Mouse (Mus musculus) c-Kit-positive CD71-positive TER-119-positive erythroid progenitor cells, embryonic 14.5 days (primary cell): ENCODE measurements around the gene Glis3.

ENCODE experiments used
- DNase-seq: peaks from one replicate; pipeline ENCODE4 v3.0.0-alpha.2; 2013; ENCODE audit warnings: low spot score

The Glis3 gene

GRCm38 (mm10) chr19:28679776-28680391 lies at the start of gene Glis3:
Glis3 (minus strand) TSS chr19:28680077.
- DNase-seq: no peak

GRCm38 (mm10) chr19:28726161-28726880 lies 46.4 kb upstream of the Glis3 start:
- DNase-seq: peak; percentile 30

GRCm38 (mm10) chr19:28724641-28725040 lies 44.8 kb upstream of the Glis3 start:
- no peak for DNase-seq

GRCm38 (mm10) chr19:28722626-28723025 lies 42.7 kb upstream of the Glis3 start:
- DNase-seq: no peak

- DNase-seq: no peak
Measured at GRCm38 (mm10) chr19:28721834-28722233, 42.0 kb upstream of the Glis3 start.

- DNase-seq: no peak
Measured at GRCm38 (mm10) chr19:28720016-28720415, 40.1 kb upstream of the Glis3 start.

GRCm38 (mm10) chr19:28714674-28715073 lies 34.8 kb upstream of the Glis3 start:
- DNase-seq: no peak

DNA sequence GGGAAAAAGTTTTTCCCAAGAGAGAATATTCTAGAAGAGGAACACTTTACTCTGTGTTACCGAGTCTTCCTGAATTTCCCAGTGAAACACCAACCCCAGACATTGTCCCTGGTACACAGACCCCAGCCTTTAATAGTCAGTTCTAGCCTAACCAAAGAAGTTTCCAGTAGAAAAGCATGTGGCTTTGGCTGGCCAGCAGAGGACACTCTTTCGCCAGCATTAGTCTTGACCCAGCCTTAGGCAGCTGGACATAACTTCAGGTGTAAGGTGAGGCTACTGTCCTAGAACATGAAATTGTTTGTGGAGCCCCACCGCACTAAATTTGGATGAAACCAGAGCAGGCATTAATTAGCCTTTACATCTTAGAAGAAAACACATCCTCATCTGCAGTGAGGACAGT lies 17.8 kb upstream of the Glis3 start:
- DNase-seq: no peak

GRCm38 (mm10) chr19:28686398-28686797 lies 6.5 kb upstream of the Glis3 start:
- DNase-seq: no peak

GRCm38 (mm10) chr19:28685484-28685883 lies 5.6 kb upstream of the Glis3 start:
- no peak for DNase-seq

DNA sequence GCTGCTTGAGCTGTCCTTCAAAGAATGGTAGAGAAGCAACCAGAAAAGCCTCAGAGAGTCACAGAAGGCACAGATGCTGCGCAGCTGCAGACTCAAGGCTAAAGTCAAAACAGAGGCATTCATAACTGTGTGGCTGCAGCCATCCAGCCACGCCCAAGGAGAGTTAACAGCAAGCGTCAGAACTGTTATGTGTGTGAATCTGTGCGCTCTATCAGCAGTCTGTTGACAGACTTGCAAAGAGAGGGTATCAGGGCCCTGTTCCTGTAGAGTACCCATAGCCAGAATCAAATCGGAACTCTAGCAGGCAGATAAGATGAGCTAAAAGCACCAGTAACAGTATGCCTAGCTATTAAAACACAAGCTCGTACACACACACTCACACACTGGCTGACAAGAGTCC lies 4.5 kb upstream of the Glis3 start:
- no peak for DNase-seq

GRCm38 (mm10) chr19:28683346-28683745 lies 3.5 kb upstream of the Glis3 start:
- DNase-seq: no peak

DNA sequence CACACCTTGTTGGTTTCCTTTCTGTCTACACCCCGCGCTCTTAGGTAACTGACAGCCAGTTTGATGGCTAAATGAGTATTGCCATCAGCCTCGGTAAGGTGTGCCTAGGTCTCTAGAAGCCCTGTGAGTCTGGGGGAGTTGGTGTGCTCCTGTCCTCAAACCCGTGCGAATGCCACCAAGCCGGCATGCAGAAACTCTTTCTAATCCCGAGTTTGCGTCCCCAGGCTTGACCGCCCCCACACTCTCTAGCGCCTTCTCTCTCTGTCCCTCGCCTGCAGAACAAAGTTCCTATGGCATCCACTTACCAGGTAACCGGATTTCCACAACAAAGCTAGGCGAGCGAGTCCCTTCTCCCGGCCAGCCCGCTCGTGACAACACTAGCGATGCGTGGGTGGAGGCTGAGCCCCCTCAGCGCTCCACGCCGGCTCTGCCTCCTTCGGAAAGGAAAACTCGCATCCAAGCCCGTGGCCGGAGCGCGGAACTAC lies 544 bp downstream of the Glis3 start:
- no peak for DNase-seq

- no peak for DNase-seq
Measured at GRCm38 (mm10) chr19:28678646-28679270, 1.1 kb downstream of the Glis3 start.

DNA sequence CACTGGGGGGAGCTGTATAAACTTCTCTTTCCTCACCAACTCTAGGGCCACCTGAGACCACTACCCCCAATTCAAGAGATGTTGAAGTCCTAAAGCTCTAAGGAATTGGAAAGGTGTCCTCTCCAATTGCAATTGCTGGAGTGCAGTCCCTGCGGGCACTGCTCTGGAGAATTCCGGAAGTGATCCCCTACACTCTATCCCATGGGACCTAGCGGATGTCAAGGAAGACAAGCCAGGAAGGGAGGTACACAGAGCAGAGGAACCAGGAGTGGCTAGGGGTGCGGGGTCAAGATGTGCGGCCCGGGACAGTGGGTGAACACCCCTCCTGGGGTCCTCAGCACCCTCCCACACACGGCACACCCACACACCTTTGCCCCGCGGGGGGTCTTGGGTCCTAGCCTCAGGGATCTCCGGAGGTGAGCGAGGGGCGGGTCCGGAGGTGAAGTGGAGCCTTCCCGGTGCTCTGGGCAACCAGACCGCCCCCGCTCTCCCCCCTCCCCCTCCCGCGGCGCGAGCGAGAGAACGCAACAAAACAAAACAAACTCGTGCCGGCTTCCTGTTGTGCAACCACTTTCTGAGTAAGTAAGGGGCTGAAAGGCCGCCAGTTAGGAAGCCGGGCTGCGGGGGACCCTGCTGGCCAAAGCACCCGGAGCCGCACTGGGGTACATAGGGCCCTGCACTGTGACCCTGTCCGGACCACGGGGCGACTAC lies 2.0 kb downstream of the Glis3 start:
- DNase-seq: no peak

- no peak for DNase-seq
Measured at GRCm38 (mm10) chr19:28677045-28677727, 2.7 kb downstream of the Glis3 start.

- no peak for DNase-seq
Measured at GRCm38 (mm10) chr19:28663781-28664180, 16.1 kb downstream of the Glis3 start.

DNA sequence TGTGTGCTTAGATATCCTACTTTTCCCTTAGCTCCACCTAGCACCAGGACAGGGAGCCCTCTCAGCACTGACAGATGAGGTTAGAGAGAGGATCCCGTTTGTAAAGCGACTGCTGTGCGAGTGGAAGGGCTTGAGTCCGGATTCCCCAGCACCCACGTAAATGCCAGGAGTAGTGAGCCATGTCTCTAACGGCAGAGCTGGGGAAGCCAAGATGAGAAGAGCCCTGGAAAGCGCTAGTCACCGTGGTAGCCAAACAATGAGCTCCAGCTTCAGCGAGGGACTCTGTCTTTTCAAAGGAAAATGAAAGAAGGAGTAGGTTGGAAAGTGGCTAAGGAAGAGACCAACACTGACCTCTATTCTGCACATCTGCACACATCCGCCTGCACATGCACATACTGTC lies 16.7 kb downstream of the Glis3 start:
- no peak for DNase-seq

GRCm38 (mm10) chr19:28662474-28662873 lies 17.4 kb downstream of the Glis3 start:
- DNase-seq: no peak

DNA sequence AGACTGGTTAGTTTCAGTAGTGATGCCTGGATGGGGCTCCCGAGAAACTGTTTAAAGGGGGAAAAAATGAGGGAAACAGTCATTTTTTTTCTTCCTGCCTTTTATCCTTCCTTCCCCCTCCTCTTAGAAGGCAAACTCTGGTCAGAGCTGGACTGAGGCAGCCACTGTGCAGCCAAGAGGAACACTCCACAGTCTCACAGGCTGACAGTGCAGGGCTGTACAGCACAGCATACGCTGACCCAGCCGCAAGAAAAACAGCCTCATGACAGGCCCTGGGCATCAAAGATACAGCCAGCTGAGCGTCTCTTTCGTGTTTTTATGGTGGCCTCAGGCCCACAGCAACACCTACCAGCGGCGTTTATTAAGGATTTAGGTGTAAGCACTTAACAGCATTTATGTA lies 19.0 kb downstream of the Glis3 start:
- no peak for DNase-seq

- no peak for DNase-seq
Measured at GRCm38 (mm10) chr19:28657686-28658195, 22.1 kb downstream of the Glis3 start.

DNA sequence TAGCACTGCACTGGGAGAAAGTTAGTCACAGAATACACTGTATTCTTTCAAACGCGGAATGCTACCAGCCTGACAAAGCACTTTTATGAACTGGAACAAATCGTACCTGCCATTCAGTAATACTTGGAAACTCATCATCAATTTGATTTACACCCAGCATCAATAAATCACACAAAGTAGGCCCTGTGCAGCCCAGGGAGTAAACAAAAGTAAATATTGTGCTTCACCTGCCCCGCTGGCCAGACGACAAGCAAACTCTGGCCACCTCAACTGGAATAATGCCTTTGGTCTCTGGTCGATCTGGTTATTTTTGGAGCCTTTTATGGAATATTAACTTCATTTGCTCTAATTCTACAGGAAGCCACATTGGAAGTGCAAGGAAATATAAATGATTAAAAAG lies 23.0 kb downstream of the Glis3 start:
- DNase-seq: no peak
